Comparison of ENCODE assay signal across 12 mouse cellular contexts in the genomic region with DNA sequence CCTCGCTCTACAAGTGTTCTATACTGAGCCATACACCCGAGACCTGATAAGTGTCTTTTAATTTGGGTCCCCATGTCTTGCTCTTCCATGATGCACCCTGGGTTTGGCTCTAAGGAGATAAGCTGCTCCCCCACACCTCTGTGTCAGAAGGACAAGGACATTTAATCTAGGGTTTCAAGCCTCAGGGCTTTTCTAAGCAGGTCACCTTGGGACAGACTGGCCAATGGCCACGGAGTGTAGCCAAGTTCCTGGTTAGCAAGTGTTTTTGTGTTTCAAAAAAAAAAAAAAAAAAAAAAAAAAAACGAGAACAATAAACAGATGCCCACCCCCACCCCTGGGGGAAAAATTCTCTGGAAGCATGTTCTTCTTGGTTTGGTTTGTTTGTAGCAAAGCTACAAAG. TPM values are rescaled to one million over a fixed set of nuclear protein-coding genes. Genes with fewer than 3 reads are reported as not detected.
DNase-seq lines count a peak whose midpoint lies in the region; ATAC-seq and TF ChIP-seq lines count a peak whose summit lies in the region.
"Had no signal": no experiment of that assay in that cellular context is flagged by ENCODE, and none has a peak within 500 bp of the region (broad histone marks: within the 10 kb centered on the region; RNA-seq: fewer than 3 reads in every experiment).

No protein-coding gene starts in this region.

- no peak overlapping the region for H3K4me2 ChIP-seq in forebrain, postnatal 0 days (ENCODE audit: low read depth)
- H3K4me2 ChIP-seq: embryonic facial prominence, embryonic 13.5 days; lung, embryonic 15.5 days had no signal

- H3K27me3 ChIP-seq in spleen, adult 2 months (ENCODE audit: control insufficient read depth, insufficient read depth, low read length) = no peaks in the 10 kb centered on the region
- no peaks in the 10 kb centered on the region for H3K27me3 ChIP-seq in forebrain, postnatal 0 days (ENCODE audit: insufficient read depth, low read length)
- H3K27me3 ChIP-seq: embryonic facial prominence, embryonic 13.5 days; lung, embryonic 15.5 days had no signal

- H3K4me1 ChIP-seq in spleen, adult 2 months (ENCODE audit: control insufficient read depth, insufficient read depth, insufficient read length) = peaks cover 53% of the 10 kb centered on the region
- peaks cover 26% of the 10 kb centered on the region for H3K4me1 ChIP-seq in forebrain, postnatal 0 days (ENCODE audit: insufficient read depth)

- no peak for ATAC-seq in forebrain, postnatal 0 days
- ATAC-seq: intestine, embryonic 16.5 days had no signal

- no peak for TF ChIP-seq POLR2A in spleen, adult 2 months (IDR thresholded peaks at IDR 0.05; ENCODE audit: low read depth, low read length)

- H3K27ac ChIP-seq in spleen, adult 2 months (ENCODE audit: insufficient read depth, low read length) = peak overlapping the region; percentile 40; the same call in 1 of the 2 replicates
- H3K27ac ChIP-seq in forebrain, postnatal 0 days (ENCODE audit: low read depth, low read length) = no peak overlapping the region
- H3K27ac ChIP-seq: embryonic facial prominence, embryonic 13.5 days; lung, embryonic 15.5 days had no signal

- no peak overlapping the region for H3K9ac ChIP-seq in forebrain, postnatal 0 days
- H3K9ac ChIP-seq: embryonic facial prominence, embryonic 13.5 days; lung, embryonic 15.5 days had no signal

- WGBS in spleen, adult 2 months = 64% methylated on average over 4 of the region's 4 CpGs
- WGBS in forebrain, postnatal 0 days = 83% methylated on average over 4 of the region's 4 CpGs

- no peak for TF ChIP-seq CTCF in spleen, adult 2 months (IDR thresholded peaks at IDR 0.05; ENCODE audit: extremely low read depth, insufficient read depth, insufficient read length, insufficient replicate concordance)
- TF ChIP-seq CTCF in forebrain, postnatal 0 days (IDR thresholded peaks at IDR 0.05; ENCODE audit: low read depth) = no peak

- H3K36me3 ChIP-seq in spleen, adult 2 months (ENCODE audit: control insufficient read depth, insufficient read depth, low read length) = no peaks in the 10 kb centered on the region
- no peaks in the 10 kb centered on the region for H3K36me3 ChIP-seq in forebrain, postnatal 0 days (ENCODE audit: insufficient read depth)
- H3K36me3 ChIP-seq: embryonic facial prominence, embryonic 13.5 days; lung, embryonic 15.5 days had no signal

- DNase-seq in cerebellum, adult 18-20 months = peak; percentile 60 to 65
- DNase-seq in cerebellum, adult 11 months = no peak
- DNase-seq in spleen, adult 2 months (ENCODE audit: low read depth in 1 of 2, low spot score in 2 of 2) = no peak
- DNase-seq in spleen, adult 18-20 months = no peak
- DNase-seq in kidney, postnatal 14 days = peak; percentile 74
- no peak for DNase-seq in forebrain, postnatal 0 days
- no peak for DNase-seq in right cerebral cortex, postnatal 25 days
- no peak for DNase-seq in embryo, embryonic 10 days (ENCODE audit: low spot score)

- no peaks in the 10 kb centered on the region for H3K9me3 ChIP-seq in forebrain, postnatal 0 days (ENCODE audit: low read length)
- H3K9me3 ChIP-seq: embryonic facial prominence, embryonic 13.5 days; lung, embryonic 15.5 days had no signal

- no peak overlapping the region for H3K4me3 ChIP-seq in spleen, adult 2 months (ENCODE audit: extremely low read depth, insufficient read depth, insufficient read length)
- no peak overlapping the region for H3K4me3 ChIP-seq in forebrain, postnatal 0 days (ENCODE audit: low read depth, low read length)
- H3K4me3 ChIP-seq: embryonic facial prominence, embryonic 13.5 days; lung, embryonic 15.5 days had no signal

RNA-seq across cellular contexts. Expression of a gene that starts 9.6 kb away (rescaled TPM):
- polyA plus RNA-seq in spleen, adult 2 months (2012; rRNA removed) = 72.0 and 89.0 TPM in 2 replicates
- 25.5 and 32.0 TPM in 2 replicates for total RNA-seq in forebrain, postnatal 0 days (2014; rRNA removed)
- polyA plus RNA-seq in forebrain, postnatal 0 days (2015; fragmentation: Nextera tagmentation; extraction: Ambion mirVana) = 24.8 and 32.0 TPM in 2 replicates

RNA-seq across cellular contexts. Expression of a gene that starts 12.4 kb away (rescaled TPM):
- not detected in 2 replicates for polyA plus RNA-seq in spleen, adult 2 months (2012; rRNA removed)
- not detected in 2 replicates for total RNA-seq in forebrain, postnatal 0 days (2014; rRNA removed)
- polyA plus RNA-seq in forebrain, postnatal 0 days (2015; fragmentation: Nextera tagmentation; extraction: Ambion mirVana) = not detected in 2 replicates
- polyA plus RNA-seq: embryonic facial prominence, embryonic 13.5 days; intestine, embryonic 16.5 days; neural tube, embryonic 11.5 days had no signal

Comparison
In these comparisons a context has a peak if more than half of its experiments do, and no peak if none do; other contexts are left out.
1. DNase-seq: peak in cerebellum, adult 18-20 months (2 of 2) and kidney, postnatal 14 days (single experiment); none in cerebellum, adult 11 months (single experiment), spleen, adult 2 months (0 of 2), spleen, adult 18-20 months (0 of 2), forebrain, postnatal 0 days (single experiment), right cerebral cortex, postnatal 25 days (single experiment) and embryo, embryonic 10 days (single experiment).